Mouse (Mus musculus) E14TG2a.4 (cell line): ENCODE results near the gene Dyrk1a.

Source experiments
- H3K27me3 ChIP-seq: 2 replicates; pipeline ENCODE4 v1.6.1; 2014; ENCODE audit warnings: low read length, control low read depth; ENCODE audit not compliant: insufficient read depth
- H3K36me3 ChIP-seq: 2 replicates; pipeline ENCODE4 v1.6.1; 2014; ENCODE audit warnings: low read length, control low read depth; ENCODE audit not compliant: insufficient read depth
- H3K4me1 ChIP-seq: replicated peaks from 2 replicates; pipeline ENCODE4 v1.6.1; 2014; ENCODE audit warnings: low read depth, low read length, control low read depth
- H3K4me3 ChIP-seq: replicated peaks from 2 replicates; pipeline ENCODE4 v1.5.1; 2014; ENCODE audit warnings: mild to moderate bottlenecking, low read length
- H3K9me3 ChIP-seq: 2 replicates; pipeline ENCODE4 v1.6.1; 2014; ENCODE audit warnings: low read length, control low read depth
- CTCF ChIP-seq: conservative IDR thresholded peaks from 2 replicates; pipeline ENCODE4 v1.5.1; 2014; ENCODE audit warnings: low read length
- NANOG ChIP-seq: IDR thresholded peaks from 2 replicates; pipeline ENCODE4 v1.6.1; 2014; ENCODE audit warnings: borderline replicate concordance, low read length, mixed read lengths
- POU5F1 ChIP-seq: IDR thresholded peaks from 2 replicates; pipeline ENCODE4 v1.6.1; 2014; ENCODE audit warnings: low read length, borderline replicate concordance

Dyrk1a gene

GRCm38 (mm10) chr16:94569229-94570176 lies at the start of gene Dyrk1a:
TSS of gene Dyrk1a (plus strand) at chr16:94570010.
- peaks cover 2% of the 10 kb centered on the region; the same call in 1 of the 2 replicates for H3K27me3 ChIP-seq
- H3K9me3 ChIP-seq = no peaks in the 10 kb centered on the region
- H3K36me3 ChIP-seq = 0 out of 2 replicates have a peak, but pooled peaks cover 6% of the 10 kb centered on the region
- peaks cover 42% of the 10 kb centered on the region for H3K4me1 ChIP-seq
- TF ChIP-seq POU5F1 = no peak
- TF ChIP-seq NANOG = no peak
- TF ChIP-seq CTCF = no peak
- peak within 1 kb of the TSS; percentile 94 for H3K4me3 ChIP-seq

GRCm38 (mm10) chr16:94523594-94524377 lies 46.0 kb upstream of the Dyrk1a start:
- Histone ChIP-seq H3K4me1 (peaks cover 50% of the 10 kb centered on the region), H3K4me3 (no peak overlapping the region), H3K27me3 (no peaks in the 10 kb centered on the region), H3K9me3 (no peaks in the 10 kb centered on the region), H3K36me3 (peaks cover 16% of the 10 kb centered on the region)
- TF ChIP-seq NANOG = no peak
- TF ChIP-seq CTCF = no peak
- no peak for TF ChIP-seq POU5F1

- peaks cover 13% of the 10 kb centered on the region; the same call in 1 of the 2 replicates for H3K36me3 ChIP-seq
- H3K27me3 ChIP-seq = no peaks in the 10 kb centered on the region
- no peak for TF ChIP-seq CTCF
- H3K9me3 ChIP-seq = no peaks in the 10 kb centered on the region
- H3K4me1 ChIP-seq = peaks cover 41% of the 10 kb centered on the region
- no peak overlapping the region for H3K4me3 ChIP-seq
Observed at GRCm38 (mm10) chr16:94524691-94525090, 45.1 kb upstream of the Dyrk1a start.

- H3K9me3 ChIP-seq = no peaks in the 10 kb centered on the region
- peaks cover 13% of the 10 kb centered on the region; the same call in 1 of the 2 replicates for H3K36me3 ChIP-seq
- TF ChIP-seq NANOG (no peak), CTCF (no peak), POU5F1 (no peak)
Observed at GRCm38 (mm10) chr16:94525955-94526343, 43.9 kb upstream of the Dyrk1a start.

GRCm38 (mm10) chr16:94526344-94527151 lies 43.3 kb upstream of the Dyrk1a start, which contains the start of gene Vps26c:
TSS of gene Vps26c (minus strand) at chr16:94526830.
- H3K4me3 ChIP-seq = peak within 1 kb of the TSS; percentile 94
- peaks cover 35% of the 10 kb centered on the region for H3K4me1 ChIP-seq
- TF ChIP-seq NANOG (no peak), CTCF (no peak), POU5F1 (no peak)
- H3K27me3 ChIP-seq = no peaks in the 10 kb centered on the region
- H3K36me3 ChIP-seq = peaks cover 13% of the 10 kb centered on the region; the same call in 1 of the 2 replicates
- no peaks in the 10 kb centered on the region for H3K9me3 ChIP-seq

More at GRCm38 (mm10) chr16:94525955-94526343, 43.9 kb upstream of the Dyrk1a start:
- H3K4me1 ChIP-seq = peaks cover 35% of the 10 kb centered on the region
- no peaks in the 10 kb centered on the region for H3K27me3 ChIP-seq
- H3K4me3 ChIP-seq = peak overlapping the region; percentile 94

GRCm38 (mm10) chr16:94527152-94527534 lies 42.7 kb upstream of the Dyrk1a start:
- peaks cover 35% of the 10 kb centered on the region for H3K4me1 ChIP-seq
- H3K36me3 ChIP-seq = peaks cover 11% of the 10 kb centered on the region; the same call in 1 of the 2 replicates
- H3K9me3 ChIP-seq = no peaks in the 10 kb centered on the region
- TF ChIP-seq CTCF = no peak
- no peaks in the 10 kb centered on the region for H3K27me3 ChIP-seq
- peak overlapping the region; percentile 94 for H3K4me3 ChIP-seq

- no peak for TF ChIP-seq CTCF
- TF ChIP-seq POU5F1 = no peak
- H3K4me3 ChIP-seq = peak overlapping the region; percentile 94
- H3K27me3 ChIP-seq = no peaks in the 10 kb centered on the region
- H3K36me3 ChIP-seq = peaks cover 11% of the 10 kb centered on the region; the same call in 1 of the 2 replicates
- H3K4me1 ChIP-seq = peaks cover 35% of the 10 kb centered on the region
- no peaks in the 10 kb centered on the region for H3K9me3 ChIP-seq
Observed at GRCm38 (mm10) chr16:94527546-94527945, 42.3 kb upstream of the Dyrk1a start.

- Histone ChIP-seq H3K4me3 (no peak overlapping the region), H3K4me1 (peaks cover 30% of the 10 kb centered on the region), H3K36me3 (0 out of 2 replicates have a peak, but pooled peaks cover 7% of the 10 kb centered on the region), H3K9me3 (no peaks in the 10 kb centered on the region), H3K27me3 (peaks cover 10% of the 10 kb centered on the region)
- TF ChIP-seq NANOG (no peak), POU5F1 (no peak), CTCF (no peak)
Observed at GRCm38 (mm10) chr16:94531268-94531667, 38.5 kb upstream of the Dyrk1a start.
